Mouse (Mus musculus): ENCODE results near the gene Golm1.

DNA sequence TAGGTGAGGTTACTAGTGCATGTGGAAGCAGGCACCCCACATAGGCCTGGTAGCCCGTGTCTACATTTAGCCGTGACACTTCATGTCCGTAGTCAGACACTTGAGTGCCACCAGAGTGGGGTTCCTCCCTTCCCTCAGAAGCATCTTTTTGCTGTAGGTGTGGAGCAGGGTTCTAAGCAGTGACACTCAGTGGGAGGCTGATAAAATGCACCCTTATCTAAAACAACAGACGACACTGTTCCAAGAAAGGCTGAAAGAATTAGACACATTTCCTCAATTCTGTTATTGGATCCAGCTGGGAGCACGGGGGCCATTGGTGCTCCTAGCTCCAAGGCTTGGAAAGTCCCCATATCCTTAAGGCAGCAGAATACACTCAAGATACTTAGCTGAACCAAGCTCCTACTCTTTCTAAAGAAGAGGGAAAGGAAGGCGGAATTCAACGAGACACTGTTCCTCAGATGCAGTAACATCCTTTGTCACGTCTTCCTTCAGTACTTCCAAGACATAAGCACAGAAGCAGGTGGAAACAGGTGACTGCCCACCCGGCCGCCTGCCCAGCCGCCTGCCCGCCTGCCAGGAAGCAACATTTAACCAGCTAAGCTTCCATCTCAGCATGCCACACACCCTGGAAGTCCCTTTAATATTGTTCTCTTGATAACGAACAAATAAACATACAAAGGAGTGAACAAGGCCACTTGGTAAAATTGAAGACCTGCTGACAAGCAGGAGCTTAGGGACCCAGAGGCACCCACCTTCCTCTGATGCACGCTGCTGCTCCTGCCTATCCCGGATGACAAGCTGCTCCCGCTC, 36.0 kb downstream of the Golm1 start:
- TF ChIP-seq GATA1 (IDR thresholded peaks at IDR 0.05; ENCODE audit: borderline replicate concordance, low read length) (no peak), FLI1 (IDR thresholded peaks at IDR 0.05; ENCODE audit: low read length) (no peak)

Data from megakaryocyte, embryonic 14.5 days (primary cell).